Mouse (Mus musculus): ENCODE results near the gene Cog4. TPM values are rescaled to one million over a fixed set of nuclear protein-coding genes. Genes with fewer than 3 reads are reported as not detected.

The Cog4 gene
- total RNA-seq (2021), result 10 to 100 TPM; 60.3 to 64.2 TPM
- long read RNA-seq, experiment 1, transcript Cog4-201 (19 exons, 2,737 nt), result major isoform, 99 of 113 reads
- long read RNA-seq, experiment 1, partial matches to known transcripts, result 5 of 113 reads
- long read RNA-seq, experiment 1, other reads (novel, unspliced or antisense), result 9 of 113 reads
- long read RNA-seq, experiment 2, transcript Cog4-201 (19 exons, 2,737 nt), result major isoform, 92 of 112 reads
- long read RNA-seq, experiment 2, partial matches to known transcripts, result 6 of 112 reads
- long read RNA-seq, experiment 2, other reads (novel, unspliced or antisense), result 14 of 112 reads

DNA sequence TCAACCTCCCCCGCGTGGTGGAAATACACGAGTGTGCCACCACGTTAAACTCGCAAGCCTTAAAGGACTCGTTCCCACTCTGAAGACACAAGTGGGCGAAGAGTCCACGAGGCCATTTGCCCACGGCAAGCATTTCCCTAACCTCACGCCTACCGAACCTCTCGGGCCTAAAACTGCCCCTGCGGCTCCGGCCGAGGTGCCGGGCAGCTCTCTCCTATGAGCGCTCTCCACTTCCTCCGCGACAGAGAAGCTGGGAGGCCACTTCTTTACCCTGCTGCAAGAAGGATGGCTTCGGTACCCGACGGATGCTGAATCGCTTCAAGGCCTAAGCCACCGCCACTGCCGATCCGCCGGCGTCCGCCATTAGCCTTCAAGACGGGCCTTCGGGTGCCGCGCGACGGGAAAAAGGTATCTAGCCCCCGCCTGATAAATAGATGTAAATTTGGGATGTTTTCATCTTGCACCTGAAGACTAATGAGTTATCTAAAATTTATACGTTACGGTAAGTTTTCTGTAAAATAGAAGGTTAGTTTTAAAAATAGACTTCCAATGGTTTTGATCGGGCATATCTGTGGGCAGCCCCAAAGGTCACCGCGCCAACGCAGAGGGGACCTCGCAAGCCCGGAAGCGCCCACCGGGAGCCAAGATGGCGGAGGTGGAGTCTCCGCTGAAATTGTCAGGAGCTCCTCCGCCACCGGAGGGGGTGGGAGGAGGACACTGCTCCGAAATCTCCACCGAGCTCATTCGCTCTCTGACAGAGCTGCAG is at the start of gene Cog4, which contains the start of gene Sf3b3:
TSS of gene Cog4 (plus strand) at position 196 of the 766 bp plus-strand sequence.
TSS of gene Sf3b3 (minus strand) at position 383 of the 766 bp plus-strand sequence.
- DNase-seq, result peak; percentile 91
- Histone ChIP-seq H3K4me3 (peak within 1 kb of the TSS; percentile 77), H3K27ac (peak within 1 kb of the TSS; percentile 92)
- intact Hi-C loops (cut with DNase I), result loop anchor here (5.0 kb wide), 1 partner anchor 199 kb away; no protein-coding TSS in a partner anchor
- peak; percentile 9; the same call in 1 of the 2 replicates for TF ChIP-seq CTCF (IDR thresholded peaks at IDR 0.05)

DNA sequence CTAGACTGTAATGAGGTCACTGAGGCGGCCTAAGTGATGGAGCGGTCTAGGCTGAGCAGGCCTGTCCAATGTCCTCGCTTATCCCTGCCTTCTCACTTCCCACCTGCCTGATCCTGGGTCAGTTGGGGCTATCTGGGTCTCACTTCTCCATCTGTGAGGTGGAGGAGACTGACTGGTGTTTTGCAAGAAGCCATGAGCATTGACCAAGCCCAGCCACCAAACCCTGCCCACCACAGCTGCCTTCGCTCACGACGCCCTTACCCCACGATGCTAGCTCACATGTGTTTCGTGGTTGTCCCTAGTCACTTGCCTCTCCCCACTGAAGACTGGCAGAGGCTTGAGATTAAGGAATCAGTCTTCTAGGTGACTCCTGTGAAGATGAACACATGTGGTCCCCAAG is 49.3 kb upstream of the Cog4 start:
- no peak for TF ChIP-seq CTCF (IDR thresholded peaks at IDR 0.05)
- H3K27ac ChIP-seq, result no peak overlapping the region
- intact Hi-C loops (cut with DNase I), result no loop called here
- H3K4me3 ChIP-seq, result no peak overlapping the region
- no peak for DNase-seq

DNA sequence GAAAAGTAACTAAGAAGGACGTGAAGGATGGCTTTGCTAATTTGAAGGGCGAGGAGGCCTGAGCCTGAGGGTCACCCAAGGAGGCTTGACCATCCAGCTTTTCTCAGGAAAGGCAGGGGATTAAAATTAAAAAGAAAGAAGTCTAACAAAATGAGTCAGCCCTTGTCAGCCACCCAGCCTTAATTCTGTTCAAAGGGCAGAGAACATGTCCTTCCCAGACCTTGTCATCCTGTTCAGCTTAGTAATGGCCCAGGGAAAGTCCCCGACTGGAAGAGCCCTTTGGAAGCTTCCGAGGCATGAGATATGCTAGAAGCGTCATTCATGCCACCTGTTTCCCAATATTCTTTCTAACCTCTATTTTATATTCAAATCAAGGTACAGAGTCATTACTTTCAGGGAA is 43.4 kb upstream of the Cog4 start:
- Histone ChIP-seq H3K4me3 (no peak overlapping the region), H3K27ac (peak overlapping the region; percentile 76)
- no peak for TF ChIP-seq CTCF (IDR thresholded peaks at IDR 0.05)
- no peak for DNase-seq
- intact Hi-C loops (cut with DNase I), result no loop called here

DNA sequence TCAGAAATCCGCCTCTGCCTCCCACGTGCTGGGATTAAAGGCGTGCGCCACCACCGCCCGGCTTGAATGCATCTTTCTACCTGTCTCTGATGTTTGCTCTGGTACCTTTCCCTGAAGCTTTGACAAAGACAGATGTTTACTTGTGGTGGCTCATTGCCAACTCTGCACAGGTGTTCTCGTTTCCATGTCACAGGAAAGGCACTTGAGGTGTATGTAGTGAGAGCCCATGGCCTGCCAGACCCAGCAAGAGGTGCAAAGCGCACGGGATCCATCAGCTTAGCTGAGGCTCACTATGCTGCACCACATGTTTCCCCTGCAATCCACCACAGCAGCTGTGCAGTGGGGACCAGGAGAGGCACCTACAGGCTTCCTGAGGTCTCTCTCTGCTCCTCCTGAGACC is 42.5 kb upstream of the Cog4 start:
- intact Hi-C loops (cut with DNase I), result no loop called here
- no peak for DNase-seq
- TF ChIP-seq CTCF (IDR thresholded peaks at IDR 0.05), result no peak
- peak overlapping the region; percentile 46 for H3K4me3 ChIP-seq
- H3K27ac ChIP-seq, result peak overlapping the region; percentile 76

DNA sequence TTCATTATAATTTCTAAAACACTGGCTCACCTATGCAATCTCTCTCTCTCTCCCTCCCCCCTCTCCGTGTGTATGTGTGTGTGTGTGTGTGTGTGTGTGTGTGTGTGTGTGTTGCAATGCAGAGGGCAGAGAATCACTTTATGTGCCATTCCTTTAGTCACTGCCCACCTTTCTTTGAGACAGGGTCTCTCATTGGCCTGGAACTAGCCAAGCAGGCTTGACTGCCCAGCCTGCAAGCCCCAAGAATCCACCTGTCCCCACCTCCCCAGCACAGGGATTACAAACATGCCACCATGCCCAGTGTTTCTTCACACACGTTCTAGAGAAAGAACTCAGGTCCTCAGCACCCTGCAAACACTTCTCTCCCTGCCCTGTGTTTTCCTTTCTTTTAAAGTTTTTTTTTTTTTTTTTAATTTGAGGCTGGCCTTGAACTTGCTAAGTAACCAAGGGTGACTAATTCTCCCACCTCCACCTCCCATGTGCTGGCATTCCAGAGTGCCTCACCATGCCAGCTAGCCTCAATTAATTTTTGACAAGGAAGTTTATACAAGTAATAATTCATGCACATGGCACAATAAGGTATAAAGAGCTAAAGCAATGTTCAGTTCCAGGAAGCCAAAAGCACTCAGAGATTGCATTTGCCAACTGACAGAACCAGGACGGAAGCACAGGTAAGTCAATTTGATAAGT is 41.4 kb upstream of the Cog4 start:
- TF ChIP-seq CTCF (IDR thresholded peaks at IDR 0.05), result no peak
- peak overlapping the region; percentile 72 for H3K27ac ChIP-seq
- DNase-seq, result no peak
- intact Hi-C loops (cut with DNase I), result loop anchor here (5.0 kb wide), 1 partner anchor 53 kb away; no protein-coding TSS in a partner anchor
- H3K4me3 ChIP-seq, result peak overlapping the region; percentile 62

DNA sequence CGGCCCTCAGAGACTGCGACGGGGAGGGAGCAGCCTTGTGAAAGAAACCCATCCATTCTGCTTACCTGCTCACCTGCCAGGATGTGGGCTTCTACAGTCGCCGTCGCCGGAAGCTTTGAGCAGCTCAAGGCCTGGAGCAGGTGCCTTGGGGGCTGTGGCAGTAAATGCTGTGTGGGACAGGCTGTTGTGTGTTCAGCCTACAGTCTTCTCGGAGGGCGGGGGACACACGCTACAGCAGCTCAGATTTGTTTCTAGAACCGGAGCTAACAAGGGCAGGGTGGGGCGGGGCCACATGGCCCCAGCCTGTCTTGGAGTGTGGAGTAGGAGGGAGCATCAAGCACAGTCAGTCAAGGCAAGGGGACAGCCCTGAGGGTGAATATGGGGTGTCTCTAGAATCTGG is 40.7 kb upstream of the Cog4 start, which contains the start of gene Il34:
TSS of gene Il34 (minus strand) at position 256 of the 400 bp plus-strand sequence.
- intact Hi-C loops (cut with DNase I), result loop anchor here (5.0 kb wide), 1 partner anchor 53 kb away; no protein-coding TSS in a partner anchor

DNA sequence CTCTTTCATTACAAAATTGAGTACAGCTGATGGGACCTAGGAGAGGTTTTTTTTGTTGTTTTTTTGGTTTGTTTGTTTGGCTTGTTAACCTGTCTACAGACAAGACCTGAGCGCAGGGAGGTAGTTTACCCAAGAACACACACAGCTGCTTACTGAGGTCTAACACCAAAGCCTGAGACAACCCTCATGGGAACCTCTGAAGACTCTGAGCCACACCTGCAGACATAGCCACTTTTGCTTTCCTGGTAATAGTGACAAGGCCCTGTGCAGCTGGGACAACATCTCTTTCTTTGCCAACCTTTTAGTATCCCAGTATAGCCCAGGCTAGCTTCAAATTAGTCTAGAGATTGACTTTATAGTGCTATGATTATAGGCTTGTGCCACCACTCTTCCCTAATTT is 40.3 kb upstream of the Cog4 start:
- intact Hi-C loops (cut with DNase I), result loop anchor here (5.0 kb wide), 1 partner anchor 54 kb away; no protein-coding TSS in a partner anchor
- DNase-seq, result no peak
- peak overlapping the region; percentile 72 for H3K27ac ChIP-seq
- no peak overlapping the region for H3K4me3 ChIP-seq
- no peak for TF ChIP-seq CTCF (IDR thresholded peaks at IDR 0.05)

More for the DNA sequence above, 40.7 kb upstream of the Cog4 start, which contains the start of gene Il34:
- peak within 1 kb of the TSS; percentile 62 for H3K4me3 ChIP-seq
- DNase-seq, result no peak
- peak within 1 kb of the TSS; percentile 72 for H3K27ac ChIP-seq
- no peak for TF ChIP-seq CTCF (IDR thresholded peaks at IDR 0.05)

DNA sequence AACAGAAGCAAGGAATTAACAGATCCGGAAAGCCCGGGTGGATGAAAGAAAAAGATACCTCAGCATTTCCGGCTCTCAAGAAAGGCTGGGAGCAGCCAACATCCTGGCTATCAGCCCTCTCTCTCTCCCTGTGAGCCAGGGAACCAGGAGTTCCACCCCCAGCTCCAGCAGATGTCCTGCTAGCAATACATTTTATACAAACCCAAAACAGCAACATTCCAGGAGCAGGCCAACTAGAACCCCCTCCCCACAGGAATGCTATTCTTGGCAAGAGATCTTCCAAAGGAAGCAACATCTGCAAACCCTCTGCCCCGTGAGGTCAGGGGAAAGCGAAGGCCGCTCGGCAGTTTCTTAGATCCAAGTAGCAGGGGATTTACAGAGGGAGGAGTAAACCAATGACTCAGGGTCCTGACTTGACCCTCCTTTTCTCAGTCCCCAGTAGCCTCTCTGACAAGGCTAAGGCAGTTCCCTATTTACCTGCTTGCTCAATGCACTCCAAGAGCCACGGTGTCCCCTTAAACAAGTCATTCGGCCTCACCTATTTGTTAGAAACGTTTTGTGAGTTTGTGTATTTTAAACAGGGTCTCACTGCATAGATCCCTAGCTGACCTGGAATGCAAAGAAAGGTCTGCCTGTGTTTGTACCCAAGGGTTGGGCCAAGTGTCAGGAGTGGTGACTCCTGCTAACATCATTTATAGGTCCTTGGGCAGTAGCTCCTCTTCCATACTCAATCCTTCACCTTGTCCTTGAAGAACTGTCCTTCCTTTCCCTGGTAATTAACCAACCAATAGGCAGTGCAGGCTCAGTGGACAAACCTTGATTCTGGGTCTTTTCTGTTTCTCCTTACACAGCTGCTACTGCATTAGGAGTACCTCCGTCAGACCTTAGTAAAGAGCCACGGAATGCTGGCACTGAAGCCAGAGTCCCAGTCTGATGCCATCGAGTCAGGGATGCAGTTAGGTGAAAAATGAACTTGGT is 37.6 kb upstream of the Cog4 start:
- intact Hi-C loops (cut with DNase I), result loop anchor here (5.0 kb wide), 1 partner anchor 56 kb away; no protein-coding TSS in a partner anchor
- peak overlapping the region; percentile 72 for H3K27ac ChIP-seq
- no peak for TF ChIP-seq CTCF (IDR thresholded peaks at IDR 0.05)
- DNase-seq, result peak; percentile 62
- no peak overlapping the region for H3K4me3 ChIP-seq

DNA sequence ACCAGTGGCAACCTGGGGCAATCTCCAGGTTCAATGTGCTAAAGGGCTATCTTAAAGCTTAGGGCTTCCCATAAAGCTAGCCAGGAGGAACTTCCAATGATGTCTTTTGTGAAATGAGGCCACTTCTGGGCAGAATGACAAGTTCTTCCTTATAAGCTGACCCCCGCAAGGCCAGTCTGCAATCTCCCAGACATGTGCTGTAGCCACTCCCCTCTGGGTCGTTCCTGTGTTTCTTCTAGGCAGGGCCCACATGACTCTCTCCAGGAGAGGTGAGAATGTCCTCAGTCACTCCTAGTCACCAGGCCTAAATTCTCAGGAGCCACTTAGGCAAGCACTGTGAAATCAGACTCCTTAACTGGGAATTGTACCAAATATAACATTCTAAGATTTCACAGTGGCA is 36.6 kb upstream of the Cog4 start:
- no peak for TF ChIP-seq CTCF (IDR thresholded peaks at IDR 0.05)
- DNase-seq, result peak; percentile 31
- Histone ChIP-seq H3K27ac (peak overlapping the region; percentile 72), H3K4me3 (no peak overlapping the region)
- intact Hi-C loops (cut with DNase I), result loop anchor here (5.0 kb wide), 1 partner anchor 58 kb away; no protein-coding TSS in a partner anchor

DNA sequence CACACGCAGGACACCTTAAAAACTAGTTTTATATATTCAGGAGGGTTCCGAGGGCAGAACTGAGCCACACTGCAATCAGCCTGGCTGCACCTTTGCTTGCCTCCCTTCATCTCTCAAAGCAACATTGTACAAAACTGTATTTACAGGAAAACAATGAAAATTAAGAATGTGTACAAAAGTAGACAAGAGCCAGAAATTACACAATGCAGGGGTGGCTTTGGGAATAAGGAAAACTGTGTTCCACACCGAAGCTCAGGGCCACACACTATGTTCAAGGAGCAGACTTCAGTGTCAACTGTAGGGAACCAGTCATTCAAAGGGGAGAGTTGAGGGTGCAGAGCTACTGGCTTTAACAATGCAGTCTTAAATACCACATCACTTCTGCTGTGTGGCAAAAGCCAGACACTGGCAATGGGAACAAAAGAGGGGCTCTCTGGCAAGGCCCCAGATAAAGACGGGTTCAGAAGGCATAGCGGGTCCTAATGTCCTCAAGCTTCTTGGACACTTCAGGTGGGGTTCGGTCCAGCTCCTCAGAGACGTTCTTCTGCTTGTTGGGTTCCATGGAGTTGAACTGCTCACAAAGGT is 35.8 kb upstream of the Cog4 start:
- peak overlapping the region; percentile 72 for H3K27ac ChIP-seq
- DNase-seq, result no peak
- intact Hi-C loops (cut with DNase I), result no loop called here
- H3K4me3 ChIP-seq, result no peak overlapping the region
- TF ChIP-seq CTCF (IDR thresholded peaks at IDR 0.05), result no peak

DNA sequence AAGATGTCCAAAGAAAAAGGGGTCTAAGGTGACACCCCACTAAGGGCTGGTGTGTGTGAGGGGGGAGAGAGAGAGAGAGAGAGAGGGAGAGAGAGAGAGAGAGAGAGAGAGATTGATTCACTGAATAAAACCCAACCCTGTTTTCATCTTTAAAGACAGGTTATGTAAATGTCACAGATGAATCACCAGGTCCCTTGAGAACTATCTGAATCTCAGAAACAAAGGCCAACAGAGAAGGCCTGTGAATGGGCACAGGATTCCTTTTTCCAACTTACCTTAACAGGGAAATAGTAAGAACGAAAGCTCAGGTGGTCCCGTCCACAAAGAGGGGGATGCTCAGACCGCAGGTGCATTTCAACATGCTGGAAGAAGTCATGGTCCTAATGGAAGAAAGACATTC is 35.3 kb upstream of the Cog4 start:
- DNase-seq, result no peak
- intact Hi-C loops (cut with DNase I), result no loop called here
- no peak overlapping the region for H3K4me3 ChIP-seq
- no peak for TF ChIP-seq CTCF (IDR thresholded peaks at IDR 0.05)
- no peak overlapping the region for H3K27ac ChIP-seq
